Mouse (Mus musculus): ENCODE data around the gene Rasa1. TPM values are rescaled to one million over a fixed set of nuclear protein-coding genes. Genes with fewer than 3 reads are reported as not detected.

Gene Rasa1
- polyA plus RNA-seq, 1 experiment = 16.9 TPM

DNA sequence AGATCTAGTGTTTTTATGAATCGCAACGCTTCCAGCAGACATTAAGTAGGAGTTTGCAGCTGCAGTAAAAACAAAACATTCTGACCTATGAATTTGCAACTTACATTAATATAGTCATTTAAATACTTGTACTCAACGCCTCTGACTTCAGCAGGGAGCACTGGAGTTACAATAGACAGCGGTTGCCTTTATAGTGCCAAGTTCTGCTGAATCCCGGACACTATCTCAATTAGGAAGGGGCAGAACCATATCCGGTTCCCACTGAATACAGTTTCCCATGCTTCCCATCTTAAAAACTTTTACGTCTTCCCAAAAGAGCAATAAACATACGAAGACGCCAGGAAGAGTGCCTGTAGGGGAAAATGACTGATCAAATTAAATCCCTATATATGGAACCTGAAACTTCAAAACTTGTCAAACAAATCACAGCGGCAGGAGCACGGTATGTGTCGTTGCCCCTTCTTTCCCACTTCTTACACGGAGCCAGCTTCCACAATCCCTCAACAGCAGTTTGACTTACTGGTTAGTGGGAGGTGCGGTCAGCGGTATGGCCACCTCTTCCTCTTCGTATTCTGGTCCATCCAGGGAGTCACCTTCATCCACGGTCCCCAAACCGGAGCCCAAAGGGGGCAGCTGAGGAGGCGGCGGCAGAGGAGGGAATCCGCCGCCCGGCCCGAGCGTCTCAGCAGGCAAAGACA lies 905 bp downstream of the Rasa1 start:
- Histone ChIP-seq H3K4me3 (ENCODE audit: control insufficient read depth, low read depth, low read length) (peak overlapping the region; percentile 81), H3K4me1 (ENCODE audit: control insufficient read depth, insufficient read depth, low read length) (no peaks in the 10 kb centered on the region; the same call in none of the 2 replicates), H3K27ac (ENCODE audit: control insufficient read depth, insufficient read depth, low read depth, low read length) (peak overlapping the region; percentile 89), H3K36me3 (ENCODE audit: control insufficient read depth, insufficient read depth, low read length) (no peaks in the 10 kb centered on the region), H3K27me3 (ENCODE audit: control insufficient read depth, insufficient read depth, low read length) (no peaks in the 10 kb centered on the region)
- no peak for TF ChIP-seq CTCF (IDR thresholded peaks at IDR 0.05; ENCODE audit: control insufficient read depth, insufficient read depth, insufficient replicate concordance, low read depth, low read length)
- TF ChIP-seq POLR2A (IDR thresholded peaks at IDR 0.05; ENCODE audit: control insufficient read depth, low read depth, low read length) = no peak

DNA sequence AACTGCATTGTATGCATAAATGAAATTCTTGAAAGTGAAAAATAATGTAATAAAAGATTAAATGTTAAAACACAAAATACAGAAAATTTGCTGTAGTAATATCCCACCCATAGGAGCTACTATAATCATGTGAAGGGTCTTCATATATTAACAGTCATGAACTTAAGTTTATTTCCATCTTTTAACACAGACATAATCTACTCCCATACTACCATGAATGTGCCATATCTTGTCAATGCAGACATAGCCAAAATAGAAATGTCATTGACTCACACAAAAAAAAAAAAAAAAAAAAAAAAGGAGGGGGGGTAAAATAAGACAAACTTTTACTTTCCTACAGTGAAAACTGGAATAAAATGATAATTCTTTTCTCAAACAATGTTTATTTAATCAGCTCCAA lies 6.3 kb downstream of the Rasa1 start:
- H3K4me1 ChIP-seq (ENCODE audit: control insufficient read depth, insufficient read depth, low read length) = no peaks in the 10 kb centered on the region; the same call in 1 of the 2 replicates
- no peaks in the 10 kb centered on the region for H3K27me3 ChIP-seq (ENCODE audit: control insufficient read depth, insufficient read depth, low read length)
- no peaks in the 10 kb centered on the region for H3K36me3 ChIP-seq (ENCODE audit: control insufficient read depth, insufficient read depth, low read length)
- no peak for TF ChIP-seq POLR2A (IDR thresholded peaks at IDR 0.05; ENCODE audit: control insufficient read depth, low read depth, low read length)
- TF ChIP-seq CTCF (IDR thresholded peaks at IDR 0.05; ENCODE audit: control insufficient read depth, insufficient read depth, insufficient replicate concordance, low read depth, low read length) = no peak
- H3K4me3 ChIP-seq (ENCODE audit: control insufficient read depth, low read depth, low read length) = no peak overlapping the region
- no peak overlapping the region for H3K27ac ChIP-seq (ENCODE audit: control insufficient read depth, insufficient read depth, low read depth, low read length)

- H3K36me3 ChIP-seq (ENCODE audit: control insufficient read depth, insufficient read depth, low read length) = no peaks in the 10 kb centered on the region
- TF ChIP-seq POLR2A (IDR thresholded peaks at IDR 0.05; ENCODE audit: control insufficient read depth, low read depth, low read length) = no peak
- TF ChIP-seq CTCF (IDR thresholded peaks at IDR 0.05; ENCODE audit: control insufficient read depth, insufficient read depth, insufficient replicate concordance, low read depth, low read length) = no peak
These were observed 10.0 kb downstream of the Rasa1 start for GRCm38 (mm10) chr13:85278951-85279350.

GRCm38 (mm10) chr13:85274572-85274971 lies 14.4 kb downstream of the Rasa1 start:
- Histone ChIP-seq H3K36me3 (ENCODE audit: control insufficient read depth, insufficient read depth, low read length) (no peaks in the 10 kb centered on the region), H3K27ac (ENCODE audit: control insufficient read depth, insufficient read depth, low read depth, low read length) (no peak overlapping the region), H3K4me3 (ENCODE audit: control insufficient read depth, low read depth, low read length) (no peak overlapping the region), H3K27me3 (ENCODE audit: control insufficient read depth, insufficient read depth, low read length) (no peaks in the 10 kb centered on the region), H3K4me1 (ENCODE audit: control insufficient read depth, insufficient read depth, low read length) (no peaks in the 10 kb centered on the region)
- TF ChIP-seq POLR2A (IDR thresholded peaks at IDR 0.05; ENCODE audit: control insufficient read depth, low read depth, low read length) (no peak), CTCF (IDR thresholded peaks at IDR 0.05; ENCODE audit: control insufficient read depth, insufficient read depth, insufficient replicate concordance, low read depth, low read length) (no peak)

More at GRCm38 (mm10) chr13:85278951-85279350, 10.0 kb downstream of the Rasa1 start:
- Histone ChIP-seq H3K27me3 (ENCODE audit: control insufficient read depth, insufficient read depth, low read length) (no peaks in the 10 kb centered on the region), H3K27ac (ENCODE audit: control insufficient read depth, insufficient read depth, low read depth, low read length) (no peak overlapping the region), H3K4me3 (ENCODE audit: control insufficient read depth, low read depth, low read length) (no peak overlapping the region), H3K4me1 (ENCODE audit: control insufficient read depth, insufficient read depth, low read length) (no peaks in the 10 kb centered on the region)

- H3K4me3 ChIP-seq (ENCODE audit: control insufficient read depth, low read depth, low read length) = no peak overlapping the region
- TF ChIP-seq POLR2A (IDR thresholded peaks at IDR 0.05; ENCODE audit: control insufficient read depth, low read depth, low read length) = no peak
- no peak for TF ChIP-seq CTCF (IDR thresholded peaks at IDR 0.05; ENCODE audit: control insufficient read depth, insufficient read depth, insufficient replicate concordance, low read depth, low read length)
- H3K4me1 ChIP-seq (ENCODE audit: control insufficient read depth, insufficient read depth, low read length) = no peaks in the 10 kb centered on the region
- no peak overlapping the region for H3K27ac ChIP-seq (ENCODE audit: control insufficient read depth, insufficient read depth, low read depth, low read length)
- no peaks in the 10 kb centered on the region for H3K27me3 ChIP-seq (ENCODE audit: control insufficient read depth, insufficient read depth, low read length)
- H3K36me3 ChIP-seq (ENCODE audit: control insufficient read depth, insufficient read depth, low read length) = no peaks in the 10 kb centered on the region
These were observed 15.1 kb downstream of the Rasa1 start for GRCm38 (mm10) chr13:85273788-85274187.

DNA sequence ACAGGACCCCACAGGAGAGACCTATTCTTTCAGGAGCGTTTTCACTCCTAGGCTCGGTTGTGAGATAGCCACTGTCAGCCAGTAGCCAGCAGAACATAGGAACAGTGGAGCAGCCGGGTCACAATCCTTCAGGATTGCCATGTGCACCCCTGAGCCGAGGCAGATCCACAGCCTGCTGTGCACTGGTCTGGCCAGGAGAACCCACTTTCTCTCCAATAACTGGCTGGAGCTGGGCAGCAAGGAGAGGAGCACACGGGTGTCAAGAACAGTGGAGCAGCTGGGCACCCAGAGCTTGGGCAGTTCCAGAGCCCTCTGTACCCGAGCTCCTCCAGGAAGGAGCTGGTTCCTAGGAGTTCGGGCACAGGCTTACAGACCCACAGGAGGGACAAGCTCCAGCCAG lies 50.2 kb downstream of the Rasa1 start:
- Histone ChIP-seq H3K27ac (ENCODE audit: control insufficient read depth, insufficient read depth, low read depth, low read length) (no peak overlapping the region), H3K27me3 (ENCODE audit: control insufficient read depth, insufficient read depth, low read length) (no peaks in the 10 kb centered on the region), H3K36me3 (ENCODE audit: control insufficient read depth, insufficient read depth, low read length) (no peaks in the 10 kb centered on the region; the same call in 1 of the 2 replicates), H3K4me3 (ENCODE audit: control insufficient read depth, low read depth, low read length) (no peak overlapping the region), H3K4me1 (ENCODE audit: control insufficient read depth, insufficient read depth, low read length) (no peaks in the 10 kb centered on the region)
- no peak for TF ChIP-seq CTCF (IDR thresholded peaks at IDR 0.05; ENCODE audit: control insufficient read depth, insufficient read depth, insufficient replicate concordance, low read depth, low read length)
- TF ChIP-seq POLR2A (IDR thresholded peaks at IDR 0.05; ENCODE audit: control insufficient read depth, low read depth, low read length) = no peak

DNA sequence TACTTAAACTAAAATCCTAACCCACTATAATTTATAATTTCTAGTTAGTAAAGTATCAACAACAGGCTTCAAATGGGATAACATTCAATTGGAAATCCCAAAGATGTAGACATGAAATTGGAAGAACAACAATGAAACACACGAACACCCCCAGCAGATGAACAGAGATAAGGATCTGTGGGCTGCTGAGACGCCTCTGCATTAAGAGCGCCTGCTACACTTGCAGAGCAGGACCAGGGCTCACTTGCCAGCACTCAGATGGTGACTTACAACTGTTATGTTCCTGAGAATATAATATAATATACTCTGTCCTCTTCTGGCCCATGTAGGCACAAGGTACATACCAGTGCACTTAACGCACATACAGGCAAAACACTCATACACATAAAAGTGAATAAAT lies 70.3 kb downstream of the Rasa1 start:
- H3K36me3 ChIP-seq (ENCODE audit: control insufficient read depth, insufficient read depth, low read length) = no peaks in the 10 kb centered on the region; the same call in 1 of the 2 replicates
- no peaks in the 10 kb centered on the region for H3K27me3 ChIP-seq (ENCODE audit: control insufficient read depth, insufficient read depth, low read length)
- H3K4me1 ChIP-seq (ENCODE audit: control insufficient read depth, insufficient read depth, low read length) = no peaks in the 10 kb centered on the region
- TF ChIP-seq CTCF (IDR thresholded peaks at IDR 0.05; ENCODE audit: control insufficient read depth, insufficient read depth, insufficient replicate concordance, low read depth, low read length) = no peak
- no peak for TF ChIP-seq POLR2A (IDR thresholded peaks at IDR 0.05; ENCODE audit: control insufficient read depth, low read depth, low read length)
- no peak overlapping the region for H3K4me3 ChIP-seq (ENCODE audit: control insufficient read depth, low read depth, low read length)
- no peak overlapping the region for H3K27ac ChIP-seq (ENCODE audit: control insufficient read depth, insufficient read depth, low read depth, low read length)
